Mouse (Mus musculus) brain, embryonic 18.5 days (tissue): ENCODE data around the gene Gm10134.

Source experiments
- DNase-seq: peaks from one replicate; pipeline ENCODE4 v3.0.0-alpha.2; 2012; ENCODE audit warnings: low read depth, low spot score

The Gm10134 gene

DNA sequence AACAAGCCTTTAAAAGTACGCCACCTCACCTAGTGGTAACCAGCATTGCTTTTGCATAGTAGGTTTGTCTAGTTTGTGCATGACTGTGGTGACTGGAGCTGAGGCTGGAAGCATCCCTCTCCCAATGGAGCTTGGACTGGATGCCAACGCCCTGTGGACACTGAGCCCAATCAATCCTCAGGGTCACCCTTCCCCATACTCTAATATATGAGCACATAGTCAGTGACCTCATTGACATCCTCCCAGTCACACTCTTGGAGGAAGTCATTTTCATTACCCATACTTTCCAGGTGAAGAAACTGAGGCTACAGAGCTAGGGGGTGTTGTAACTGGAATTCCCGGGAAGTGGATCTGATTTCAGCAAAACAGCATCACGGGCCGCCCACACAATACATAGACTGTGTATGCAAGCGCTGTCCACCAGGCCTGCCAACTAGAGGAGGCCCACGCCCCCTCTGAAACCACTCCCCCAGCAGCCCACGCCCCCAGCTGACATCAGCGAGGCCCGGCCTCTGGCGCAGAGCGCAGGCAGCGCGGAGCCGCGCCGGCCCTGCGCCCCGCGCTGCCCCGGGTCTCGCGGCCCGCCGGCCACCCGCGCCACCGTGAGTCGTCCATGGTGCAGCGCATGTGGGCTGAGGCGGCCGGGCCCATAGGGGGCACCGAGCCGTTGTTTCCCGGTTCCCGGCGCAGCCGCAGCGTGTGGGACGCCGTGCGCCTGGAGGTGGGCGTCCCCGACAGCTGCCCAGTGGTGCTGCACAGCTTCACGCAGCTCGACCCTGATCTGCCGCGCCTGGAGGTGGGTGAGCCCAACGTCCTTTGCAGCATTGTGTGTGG lies 27.3 kb downstream of the Gm10134 start:
- no peak for DNase-seq

DNA sequence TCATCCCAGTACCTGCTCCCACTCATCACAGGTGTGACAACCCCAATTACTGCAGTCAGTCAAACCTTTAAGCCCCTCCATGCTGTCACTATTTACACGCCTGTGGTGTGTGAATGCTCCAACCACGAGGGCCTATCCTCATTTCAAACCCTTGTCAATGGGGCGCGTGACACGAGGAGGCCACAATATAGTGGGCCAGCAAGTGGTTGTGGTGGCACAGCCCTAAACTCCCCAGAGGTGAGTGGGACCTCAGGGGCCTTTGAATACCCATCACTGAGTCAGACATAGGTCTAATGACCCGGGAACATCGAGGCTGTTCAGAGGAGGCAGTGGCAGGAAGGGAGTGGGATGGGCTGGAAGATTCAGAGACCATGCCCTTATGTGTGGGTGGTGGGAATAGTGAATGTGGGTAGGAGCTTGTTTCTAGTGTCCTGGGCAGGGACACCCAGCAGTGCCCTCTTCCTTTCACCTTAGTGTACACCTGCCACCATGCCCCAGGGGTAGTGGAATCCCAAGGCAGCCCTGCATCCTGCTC lies 28.1 kb downstream of the Gm10134 start:
- DNase-seq: no peak

DNA sequence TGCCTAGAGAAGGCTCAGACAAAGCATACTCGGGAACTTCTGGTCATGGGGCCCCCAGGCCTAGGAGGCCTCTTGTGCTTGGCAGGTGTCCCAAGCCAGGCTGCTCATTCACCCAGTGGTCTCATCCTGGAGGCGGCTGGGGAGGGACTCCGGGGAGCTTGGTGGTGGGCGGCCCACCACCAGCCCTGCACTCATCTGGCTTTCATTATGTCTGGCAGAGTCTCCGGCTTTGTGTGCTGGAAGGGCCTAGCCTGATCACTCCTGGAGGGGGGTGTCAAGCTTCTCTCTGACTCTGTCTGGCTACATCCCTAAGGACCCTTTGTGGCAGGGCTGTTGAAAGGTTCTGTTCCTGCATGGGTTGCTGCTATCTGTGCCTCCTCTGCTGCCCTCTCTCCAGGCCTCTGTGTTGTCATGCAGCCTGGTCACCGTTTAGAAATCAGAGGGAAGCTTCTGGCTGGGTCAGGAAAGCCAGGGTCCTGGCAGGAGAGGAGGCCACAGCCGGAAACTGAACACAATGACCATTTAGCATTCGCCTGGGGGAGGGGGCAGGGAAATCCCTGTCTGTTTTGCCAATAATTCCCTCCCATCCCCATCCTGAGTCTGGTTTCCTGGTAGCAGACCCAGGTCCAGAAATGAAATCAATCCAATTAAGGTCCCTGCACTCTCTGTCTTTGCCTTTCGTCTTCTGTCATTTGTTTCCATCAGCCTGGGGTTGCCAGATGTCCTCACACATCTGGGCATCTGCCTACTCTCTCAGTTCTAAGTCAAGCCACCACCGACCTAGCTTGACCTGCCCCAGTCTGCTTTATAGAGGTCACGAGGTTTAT lies 28.8 kb downstream of the Gm10134 start:
- no peak for DNase-seq

DNA sequence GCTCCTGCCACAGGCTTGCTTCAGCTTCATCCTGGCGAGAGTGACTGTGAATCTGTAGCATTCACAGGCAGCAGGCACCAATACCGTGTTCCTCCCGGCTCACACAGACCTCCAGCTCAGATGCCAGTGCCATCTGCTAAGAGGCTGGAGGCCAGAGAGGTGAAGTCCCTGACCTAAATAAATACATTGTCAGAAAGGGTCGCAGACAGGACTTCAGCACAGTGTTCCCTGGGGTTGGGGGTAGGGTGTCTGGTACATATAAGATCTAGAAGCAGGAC lies 29.3 kb downstream of the Gm10134 start:
- no peak for DNase-seq

- DNase-seq: no peak
These were observed 29.8 kb downstream of the Gm10134 start for GRCm38 (mm10) chr2:28535650-28536049.

DNA sequence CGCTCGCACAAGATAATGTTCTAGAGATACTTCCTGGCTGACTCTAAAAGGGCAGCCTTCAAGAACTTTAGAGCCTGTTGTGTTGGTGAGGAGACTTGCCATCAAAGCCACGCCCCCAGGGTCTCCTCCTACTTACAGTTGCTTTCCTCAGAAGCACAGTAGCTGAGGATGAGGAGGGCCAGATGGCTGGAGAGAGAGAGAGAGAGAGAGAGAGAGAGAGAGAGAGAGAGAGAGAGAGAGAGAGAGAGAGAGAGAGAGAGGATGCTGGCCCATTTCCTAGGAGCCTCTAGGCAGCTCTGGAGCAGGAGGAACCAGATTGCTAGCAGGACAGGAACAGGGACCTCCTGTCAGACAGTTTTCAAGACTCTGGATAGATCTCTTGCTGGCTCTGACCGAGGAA lies 30.3 kb downstream of the Gm10134 start:
- DNase-seq: no peak

DNA sequence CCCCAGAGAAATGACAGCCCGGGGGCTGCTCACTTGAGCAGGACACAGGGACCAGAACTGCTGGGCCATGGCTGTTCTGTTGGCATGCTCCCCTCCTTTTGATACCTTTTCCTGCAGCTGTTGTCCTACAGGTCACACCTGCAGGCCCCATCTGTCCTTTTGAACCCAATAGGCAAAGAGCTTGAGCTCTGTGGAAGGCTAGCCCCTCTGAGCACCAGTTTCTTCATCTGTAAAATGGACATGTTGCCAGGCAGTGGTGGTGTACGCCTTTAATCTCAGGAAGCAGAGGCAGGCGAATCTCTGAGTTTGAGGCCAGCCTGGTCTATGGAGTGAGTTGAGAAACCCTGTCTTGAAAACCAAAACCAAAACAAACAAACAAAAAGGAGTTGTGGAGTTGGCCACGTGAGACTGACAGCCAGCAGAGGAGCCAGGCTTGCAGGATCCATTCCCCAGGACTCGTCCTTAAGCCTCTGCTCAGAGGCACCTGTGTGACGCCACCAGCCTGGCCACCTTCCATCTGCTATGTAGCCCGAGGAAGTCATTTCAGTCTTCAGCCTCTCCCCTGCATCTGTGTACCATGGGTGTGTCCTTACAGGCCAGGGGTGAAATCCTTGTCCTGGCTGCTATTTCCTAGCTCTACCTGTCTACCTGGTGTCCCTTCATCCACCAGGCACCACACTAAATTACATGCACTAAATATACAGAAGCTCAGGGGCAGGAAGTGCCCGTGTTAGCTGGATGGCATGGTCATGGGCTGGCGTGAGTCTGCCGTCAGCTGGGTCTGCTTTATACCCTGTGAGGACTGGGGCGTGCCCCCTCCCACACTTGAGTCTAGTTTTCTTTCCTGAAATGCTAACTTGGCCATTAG lies 31.1 kb downstream of the Gm10134 start:
- no peak for DNase-seq

GRCm38 (mm10) chr2:28537634-28537920 lies 31.7 kb downstream of the Gm10134 start:
- DNase-seq: no peak

DNA sequence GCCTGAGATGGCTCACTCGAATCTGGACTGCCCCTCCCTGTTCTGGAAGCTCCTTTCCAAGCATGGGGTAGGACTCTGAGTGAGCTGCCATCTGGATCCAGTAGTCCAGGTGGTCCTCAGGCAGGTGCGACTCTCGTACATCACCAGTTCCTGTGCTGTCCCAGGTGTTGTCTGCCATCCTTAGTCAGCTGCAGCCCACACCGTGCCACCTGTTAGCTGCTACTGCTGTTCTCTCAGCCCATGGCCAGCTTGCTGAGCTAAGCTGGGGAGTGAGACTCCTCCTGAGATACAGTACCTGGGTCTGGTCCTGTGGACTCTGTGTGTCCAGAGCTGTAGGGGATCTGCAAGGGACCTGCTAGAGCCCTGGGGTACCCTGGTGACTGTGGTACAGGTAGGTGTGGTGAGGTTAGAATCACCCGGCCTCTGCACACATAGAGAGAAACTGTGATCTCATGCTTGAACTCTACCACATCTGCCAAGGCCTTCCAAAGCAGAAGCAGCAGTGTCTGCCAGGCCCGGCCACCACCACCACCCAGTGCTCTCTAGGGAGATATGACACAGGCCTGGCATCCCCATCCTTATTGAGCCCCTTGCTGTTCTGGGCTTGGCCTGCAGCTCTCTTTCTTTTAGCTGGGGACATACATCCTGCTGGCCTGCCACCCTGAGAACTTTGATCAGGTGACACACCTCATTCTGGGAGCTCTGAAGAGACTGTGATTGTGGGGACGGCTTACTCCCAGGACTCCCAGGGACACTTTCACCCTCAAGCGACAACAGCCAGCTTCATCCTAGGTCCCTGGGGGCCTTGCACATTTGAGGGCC lies 32.3 kb downstream of the Gm10134 start:
- no peak for DNase-seq

DNA sequence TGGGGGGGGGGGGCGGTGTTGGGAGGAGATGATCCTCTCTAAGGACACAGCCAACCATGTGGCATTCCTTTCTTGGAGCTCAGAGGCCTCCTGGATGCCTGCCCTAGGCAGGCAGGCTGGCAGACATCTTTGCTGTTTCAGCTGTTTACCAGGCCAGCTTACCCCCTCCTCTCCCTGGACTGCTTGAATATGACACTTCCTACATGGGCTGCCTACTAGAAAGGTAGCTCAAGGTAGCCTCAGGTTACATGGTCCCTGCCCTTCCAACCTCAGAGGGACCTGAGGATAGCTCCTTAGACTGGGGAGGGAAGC lies 32.9 kb downstream of the Gm10134 start:
- no peak for DNase-seq

- DNase-seq: no peak
These were observed 33.3 kb downstream of the Gm10134 start for GRCm38 (mm10) chr2:28539206-28539605.

DNA sequence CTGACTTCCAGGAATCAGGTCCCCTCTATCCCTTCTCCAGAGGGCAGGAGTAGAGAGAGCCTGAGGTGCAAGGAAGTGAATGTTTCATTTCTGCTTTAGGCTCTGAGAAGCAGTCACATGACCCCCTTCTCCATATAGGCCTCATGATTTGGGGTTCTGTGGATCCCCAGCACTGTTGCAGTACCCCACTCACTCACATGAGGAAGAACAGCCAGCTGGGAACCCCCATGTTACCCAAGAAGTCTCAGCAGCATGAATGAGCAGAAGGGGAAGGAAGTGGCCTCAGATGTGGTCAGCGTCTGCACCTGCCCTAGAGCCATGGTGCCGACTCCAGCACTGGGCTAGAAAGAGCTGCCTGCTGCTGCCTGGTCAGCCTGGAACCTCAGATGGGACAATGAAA lies 34.1 kb downstream of the Gm10134 start:
- no peak for DNase-seq

GRCm38 (mm10) chr2:28540587-28541227 lies 34.8 kb downstream of the Gm10134 start:
- DNase-seq: no peak

GRCm38 (mm10) chr2:28543894-28544293 lies 38.0 kb downstream of the Gm10134 start:
- no peak for DNase-seq

- no peak for DNase-seq
These were observed 40.1 kb downstream of the Gm10134 start for GRCm38 (mm10) chr2:28545976-28546375.

DNA sequence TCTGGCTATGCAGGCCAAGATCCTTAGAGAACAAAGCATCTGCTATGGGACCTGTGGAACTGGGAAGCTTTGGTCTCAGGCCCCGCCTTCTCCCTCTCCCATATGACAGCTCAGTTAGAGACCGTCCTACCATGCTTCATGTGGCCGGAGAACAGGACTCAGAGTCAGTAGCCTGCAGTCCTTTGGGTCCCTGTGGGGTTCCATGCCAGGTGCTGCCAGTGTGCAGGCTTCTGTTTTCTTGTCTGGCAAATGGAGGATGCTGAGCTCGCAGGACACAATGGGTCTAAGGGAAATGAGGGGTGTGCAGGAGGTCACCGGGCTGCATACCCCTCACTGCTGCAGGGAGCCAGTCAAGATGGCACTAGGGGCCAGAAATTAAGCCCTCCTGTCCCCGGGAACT lies 40.7 kb downstream of the Gm10134 start:
- DNase-seq: no peak

- DNase-seq: no peak
These were observed 41.6 kb downstream of the Gm10134 start for GRCm38 (mm10) chr2:28547237-28548172.

DNA sequence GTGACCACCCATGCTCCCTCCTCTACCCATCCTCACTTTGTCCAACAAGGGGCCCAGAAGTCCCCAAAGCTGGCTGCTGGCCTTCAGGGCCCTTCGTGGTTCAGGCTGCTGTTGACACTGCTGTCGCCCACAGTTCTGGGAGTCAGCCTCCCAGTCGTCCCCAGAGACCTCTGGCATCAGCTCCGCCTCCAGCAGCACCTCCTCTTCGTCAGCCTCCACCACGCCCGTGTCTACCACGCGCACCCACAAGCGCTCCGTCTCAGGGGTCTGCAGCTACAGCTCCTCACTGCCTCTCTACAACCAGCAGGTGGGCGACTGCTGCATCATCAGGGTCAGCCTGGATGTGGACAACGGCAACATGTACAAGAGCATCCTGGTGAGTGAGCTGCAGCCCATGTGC lies 43.3 kb downstream of the Gm10134 start:
- no peak for DNase-seq

DNA sequence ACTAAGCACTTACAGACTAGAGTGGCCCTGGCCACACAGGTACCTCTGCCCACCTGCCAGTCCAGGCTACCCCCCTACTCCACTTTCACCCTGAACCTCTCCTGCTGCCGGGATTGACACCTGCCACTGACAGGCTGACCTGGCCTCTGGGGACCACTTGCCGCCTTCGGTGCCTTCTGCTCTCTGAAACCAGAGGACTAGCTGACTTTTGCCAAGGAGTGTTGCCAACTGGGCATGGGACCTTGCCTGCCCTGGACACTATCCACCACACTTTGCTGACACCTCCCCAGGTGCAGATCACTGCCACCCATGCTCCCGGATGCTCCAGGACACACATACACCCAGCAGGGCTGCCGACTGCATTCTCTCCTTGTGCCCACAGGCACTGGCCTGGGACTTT lies 46.4 kb downstream of the Gm10134 start:
- DNase-seq: no peak
